Mouse (Mus musculus): ENCODE results near the gene Parp16. TPM values are rescaled to one million over a fixed set of nuclear protein-coding genes. Genes with fewer than 3 reads are reported as not detected.

The Parp16 gene
- total RNA-seq (2015; ENCODE audit: low replicate concordance) (10.2 and 13.2 TPM in 2 replicates), total RNA-seq (2017; ENCODE audit: low replicate concordance) (14.5 and 15.3 TPM in 2 replicates)

- no peak for ATAC-seq (replicated peaks; ENCODE audit: low FRiP score, poor library complexity, severe bottlenecking)
Observed at GRCm38 (mm10) chr9:65195053-65195452, at the start of gene Parp16. TSS of gene Parp16 (plus strand) at chr9:65195353.

GRCm38 (mm10) chr9:65146001-65146400 is 49.2 kb upstream of the Parp16 start:
- ATAC-seq (replicated peaks; ENCODE audit: low FRiP score, poor library complexity, severe bottlenecking) = no peak

GRCm38 (mm10) chr9:65148507-65148906 is 46.6 kb upstream of the Parp16 start:
- ATAC-seq (replicated peaks; ENCODE audit: low FRiP score, poor library complexity, severe bottlenecking) = no peak

GRCm38 (mm10) chr9:65152711-65153330 is 42.3 kb upstream of the Parp16 start:
- no peak for ATAC-seq (replicated peaks; ENCODE audit: low FRiP score, poor library complexity, severe bottlenecking)

- ATAC-seq (replicated peaks; ENCODE audit: low FRiP score, poor library complexity, severe bottlenecking) = no peak
Observed at GRCm38 (mm10) chr9:65153331-65153711, 41.8 kb upstream of the Parp16 start.

GRCm38 (mm10) chr9:65154692-65155455 is 40.3 kb upstream of the Parp16 start:
- ATAC-seq (replicated peaks; ENCODE audit: low FRiP score, poor library complexity, severe bottlenecking) = no peak

- ATAC-seq (replicated peaks; ENCODE audit: low FRiP score, poor library complexity, severe bottlenecking) = no peak
Observed at GRCm38 (mm10) chr9:65156604-65157003, 38.5 kb upstream of the Parp16 start.

- ATAC-seq (replicated peaks; ENCODE audit: low FRiP score, poor library complexity, severe bottlenecking) = no peak
Observed at GRCm38 (mm10) chr9:65157631-65158030, 37.5 kb upstream of the Parp16 start.

- ATAC-seq (replicated peaks; ENCODE audit: low FRiP score, poor library complexity, severe bottlenecking) = no peak
Observed at GRCm38 (mm10) chr9:65161188-65161587, 34.0 kb upstream of the Parp16 start.

- ATAC-seq (replicated peaks; ENCODE audit: low FRiP score, poor library complexity, severe bottlenecking) = no peak
Observed at GRCm38 (mm10) chr9:65161881-65162280, 33.3 kb upstream of the Parp16 start.

- no peak for ATAC-seq (replicated peaks; ENCODE audit: low FRiP score, poor library complexity, severe bottlenecking)
Observed at GRCm38 (mm10) chr9:65162711-65163639, 32.2 kb upstream of the Parp16 start.

- no peak for ATAC-seq (replicated peaks; ENCODE audit: low FRiP score, poor library complexity, severe bottlenecking)
Observed at GRCm38 (mm10) chr9:65164870-65165269, 30.3 kb upstream of the Parp16 start.

- no peak for ATAC-seq (replicated peaks; ENCODE audit: low FRiP score, poor library complexity, severe bottlenecking)
Observed at GRCm38 (mm10) chr9:65166386-65166785, 28.8 kb upstream of the Parp16 start.

- no peak for ATAC-seq (replicated peaks; ENCODE audit: low FRiP score, poor library complexity, severe bottlenecking)
Observed at GRCm38 (mm10) chr9:65168534-65168933, 26.6 kb upstream of the Parp16 start.

- no peak for ATAC-seq (replicated peaks; ENCODE audit: low FRiP score, poor library complexity, severe bottlenecking)
Observed at GRCm38 (mm10) chr9:65168952-65169351, 26.2 kb upstream of the Parp16 start.

GRCm38 (mm10) chr9:65172654-65173053 is 22.5 kb upstream of the Parp16 start:
- no peak for ATAC-seq (replicated peaks; ENCODE audit: low FRiP score, poor library complexity, severe bottlenecking)

- ATAC-seq (replicated peaks; ENCODE audit: low FRiP score, poor library complexity, severe bottlenecking) = no peak
Observed at GRCm38 (mm10) chr9:65175234-65175938, 19.8 kb upstream of the Parp16 start.

- no peak for ATAC-seq (replicated peaks; ENCODE audit: low FRiP score, poor library complexity, severe bottlenecking)
Observed at GRCm38 (mm10) chr9:65175939-65176871, 18.9 kb upstream of the Parp16 start.

- no peak for ATAC-seq (replicated peaks; ENCODE audit: low FRiP score, poor library complexity, severe bottlenecking)
Observed at GRCm38 (mm10) chr9:65177497-65177896, 17.7 kb upstream of the Parp16 start.
